Comparison of ENCODE assay signal across 8 mouse cellular contexts in genomic region chr2:58175392-58176291, GRCm38 (mm10). TPM values are rescaled to one million over a fixed set of nuclear protein-coding genes. Genes with fewer than 3 reads are reported as not detected.
DNase-seq lines count a peak whose midpoint lies in the region; ATAC-seq and TF ChIP-seq lines count a peak whose summit lies in the region.

No protein-coding gene starts in this region.

- no peaks in the 10 kb centered on the region for H3K36me3 ChIP-seq in lung, embryonic 14.5 days (ENCODE audit: insufficient read depth)
- no peaks in the 10 kb centered on the region for H3K36me3 ChIP-seq in intestine, embryonic 16.5 days (ENCODE audit: control insufficient read depth, insufficient read depth, low read length)

- no peak for ATAC-seq in lung, embryonic 14.5 days (ENCODE audit: insufficient read depth)
- peak; percentile 81 for ATAC-seq in intestine, embryonic 16.5 days
- no peak for ATAC-seq in erythroblast, adult 5-6 weeks (replicated peaks; ENCODE audit: low FRiP score, poor library complexity, severe bottlenecking)

- no peak overlapping the region for H3K9ac ChIP-seq in lung, embryonic 14.5 days
- H3K9ac ChIP-seq in intestine, embryonic 16.5 days (ENCODE audit: low read depth, low read length) = no peak overlapping the region

- H3K27me3 ChIP-seq in lung, embryonic 14.5 days (ENCODE audit: insufficient read depth, low read length) = no peaks in the 10 kb centered on the region
- no peaks in the 10 kb centered on the region for H3K27me3 ChIP-seq in intestine, embryonic 16.5 days (replicated peaks; ENCODE audit: control insufficient read depth, insufficient read depth, low read length)

- 0 out of 2 replicates have a peak overlapping the region, but pooled peaks have one; percentile 18 for H3K27ac ChIP-seq in lung, embryonic 14.5 days (ENCODE audit: low read depth)
- H3K27ac ChIP-seq in intestine, embryonic 16.5 days (ENCODE audit: low read length) = no peak overlapping the region

- WGBS in lung, embryonic 14.5 days = 65% methylated on average over 8 of the region's 8 CpGs
- 41% methylated on average over 8 of the region's 8 CpGs for WGBS in lung, adult 2 months
- 62% methylated on average over 8 of the region's 8 CpGs for WGBS in intestine, embryonic 16.5 days

- no peak overlapping the region for H3K4me3 ChIP-seq in lung, embryonic 14.5 days (ENCODE audit: low read depth, low read length)
- H3K4me3 ChIP-seq in lung, adult 2 months (replicated peaks; ENCODE audit: extremely low read depth, low read depth, low read length) = no peak overlapping the region
- no peak overlapping the region for H3K4me3 ChIP-seq in intestine, embryonic 16.5 days (ENCODE audit: low read length)

- H3K4me1 ChIP-seq in lung, embryonic 14.5 days (ENCODE audit: insufficient read depth) = no peaks in the 10 kb centered on the region
- H3K4me1 ChIP-seq in lung, adult 2 months (ENCODE audit: control insufficient read depth, insufficient read depth, low read length) = peaks cover 6% of the 10 kb centered on the region
- peaks cover 4% of the 10 kb centered on the region; the same call in 1 of the 2 replicates for H3K4me1 ChIP-seq in intestine, embryonic 16.5 days (ENCODE audit: control insufficient read depth, insufficient read depth, low read length)

- no peak for TF ChIP-seq POLR2A in lung, adult 2 months (IDR thresholded peaks at IDR 0.05; ENCODE audit: borderline replicate concordance, extremely low read depth, low read depth, low read length)

- peak; percentile 62 for DNase-seq in lung, embryonic 14.5 days
- no peak for DNase-seq in lung, adult 2 months
- peak; percentile 73 for DNase-seq in cerebellum, adult 8-10 months
- peak; percentile 75 for DNase-seq in lung, postnatal 36 days
- no peak for DNase-seq in embryo, embryonic 11 days
- no peak for DNase-seq in layer of hippocampus, adult 9-11 months

- TF ChIP-seq CTCF in lung, embryonic 14.5 days (IDR thresholded peaks at IDR 0.05; ENCODE audit: low read depth) = no peak
- no peak for TF ChIP-seq CTCF in lung, adult 2 months (IDR thresholded peaks at IDR 0.05; ENCODE audit: insufficient read depth, low read length)

- H3K4me2 ChIP-seq in lung, embryonic 14.5 days = no peak overlapping the region
- H3K4me2 ChIP-seq in intestine, embryonic 16.5 days (ENCODE audit: low read depth, low read length) = no peak overlapping the region

- no peaks in the 10 kb centered on the region for H3K9me3 ChIP-seq in lung, embryonic 14.5 days (ENCODE audit: low read depth, low read length)
- H3K9me3 ChIP-seq in intestine, embryonic 16.5 days (ENCODE audit: control insufficient read depth, low read length) = no peaks in the 10 kb centered on the region

RNA-seq across cellular contexts. Expression of gene Cytip, which starts 19.7 kb away (rescaled TPM):
- polyA plus RNA-seq in lung, embryonic 14.5 days (2014; fragmentation: Nextera tagmentation; extraction: Ambion mirVana) = 1.1 and 1.3 TPM in 2 replicates
- 65.8 and 71.2 TPM in 2 replicates for polyA plus RNA-seq in lung, adult 2 months (2012; rRNA removed)
- polyA plus RNA-seq in intestine, embryonic 16.5 days (2015; fragmentation: Nextera tagmentation; extraction: Ambion mirVana) = 1.1 and 1.8 TPM in 2 replicates
- total RNA-seq in erythroblast, adult 5-6 weeks (2015; ENCODE audit: low replicate concordance) = 11.7 and 13.8 TPM in 2 replicates
- total RNA-seq in erythroblast, adult 5-6 weeks (2017; ENCODE audit: low replicate concordance) = 15.6 and 18.3 TPM in 2 replicates

Comparison
In these comparisons a context has a peak if more than half of its experiments do, and no peak if none do; other contexts are left out.
1. DNase-seq: peak in lung, embryonic 14.5 days (single experiment), cerebellum, adult 8-10 months (single experiment) and lung, postnatal 36 days (single experiment); none in lung, adult 2 months (single experiment), embryo, embryonic 11 days (single experiment) and layer of hippocampus, adult 9-11 months (single experiment).
2. RNA of gene Cytip, which starts 19.7 kb away (polyA plus RNA-seq): 65.8 to 71.2 TPM in lung, adult 2 months; 1.1 to 1.3 TPM in lung, embryonic 14.5 days and 1.1 to 1.8 TPM in intestine, embryonic 16.5 days; every median in the first group is over 10 times any median in the second.